Mouse (Mus musculus) kidney, adult 2 months (tissue): ENCODE results near the gene Rpp25l.
"Not testable (repeated sequence)": the region's sequence is repeated elsewhere in the genome, so short reads cannot be mapped to it uniquely, and the experiment has no call there.

Experiments
- CTCF ChIP-seq: fragments of 200-500 bp; conservative IDR thresholded peaks from 2 replicates; pipeline ENCODE4 v1.5.1; 2011; ENCODE audit warnings: low read depth, mild to moderate bottlenecking, control low read depth, low read length, moderate library complexity, mixed read lengths; ENCODE audit not compliant: insufficient read depth, insufficient read length
- POLR2A ChIP-seq: fragments of 200-500 bp; IDR thresholded peaks from one replicate; pipeline ENCODE4 v1.6.1; 2011; ENCODE audit warnings: low read depth, low read length, control low read depth

- TF ChIP-seq CTCF, POLR2A: not testable (repeated sequence)
Observed at GRCm38 (mm10) chr4:41685882-41686492, 27.3 kb downstream of the Rpp25l start.
